Mouse (Mus musculus): ENCODE measurements around the gene Cd38.

The Cd38 gene

GRCm38 (mm10) chr5:43868253-43868652, at the start of gene Cd38:
Cd38 (plus strand) TSS chr5:43868553.
- ChIA-PET CTCF (interaction anchor here in 1 of 4 experiments (1.2 kb wide), 1 partner anchor 27 kb away, joined by 3 read pairs; no protein-coding TSS in a partner anchor), POLR2A (interaction anchor here in 3 of 4 experiments (0.5 to 5.3 kb wide), 8 partner anchors 8 to 196 kb away, joined by 3 to 28 read pairs (median 5); no protein-coding TSS in a partner anchor)

- CTCF ChIA-PET = interaction anchor here in 1 of 4 experiments (0.6 kb wide), 1 partner anchor 1988 kb away, joined by 4 read pairs; no protein-coding TSS in a partner anchor
- POLR2A ChIA-PET = interaction anchor here in 3 of 4 experiments (1.2 to 3.5 kb wide), 4 partner anchors 9 to 36 kb away, joined by 3 to 8 read pairs (median 7); no protein-coding TSS in a partner anchor
These were observed 49.7 kb upstream of the Cd38 start, which contains the start of gene Bst1 for GRCm38 (mm10) chr5:43818695-43819094. Bst1 (plus strand) TSS chr5:43818885.

DNA sequence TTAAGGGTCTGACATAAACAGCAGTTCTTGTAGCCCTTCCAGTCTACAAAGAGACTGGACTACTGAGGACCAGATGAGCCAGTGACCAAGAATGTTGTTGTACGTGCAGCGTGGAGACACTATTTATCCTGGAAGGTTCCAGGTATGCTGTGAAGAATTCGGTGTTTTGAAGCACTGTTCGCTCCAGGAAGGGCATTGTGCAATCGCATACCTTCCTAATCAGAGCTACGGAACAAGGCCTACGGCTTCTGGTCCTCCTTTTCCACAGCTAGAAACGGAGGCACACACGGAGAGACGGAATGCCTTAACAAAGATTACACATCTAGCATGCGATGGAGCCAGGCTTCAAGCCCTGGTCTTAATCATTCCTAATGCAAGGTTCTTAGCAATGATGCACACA, 47.6 kb upstream of the Cd38 start:
- CTCF ChIA-PET = no interaction called here
- POLR2A ChIA-PET = interaction anchor here in 2 of 4 experiments (0.7 to 3.5 kb wide), 4 partner anchors 12 to 38 kb away, joined by 3 to 14 read pairs (median 6); no protein-coding TSS in a partner anchor

DNA sequence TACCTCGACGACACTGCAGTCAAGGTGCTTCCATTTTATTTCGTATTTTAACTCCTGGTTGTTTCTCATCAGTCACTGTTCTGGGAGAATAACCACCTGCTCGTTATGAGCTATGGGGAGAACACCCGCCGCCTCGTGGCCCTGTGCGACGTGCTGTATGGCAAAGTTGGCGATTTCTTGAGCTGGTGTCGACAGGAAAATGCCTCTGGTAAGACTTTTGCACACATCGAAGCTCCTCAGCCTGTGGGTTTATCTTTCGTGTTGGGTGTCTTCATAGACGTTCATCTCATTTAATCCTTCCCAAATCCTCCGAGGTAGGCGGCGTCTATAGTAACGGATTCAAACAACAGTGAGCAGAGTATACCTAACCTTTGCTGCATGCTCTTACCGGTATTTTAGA, 46.8 kb upstream of the Cd38 start, which contains the start of gene Fbxl5:
Fbxl5 (minus strand) TSS at position 101 of the 400 bp plus-strand sequence.
- POLR2A ChIA-PET = interaction anchor here in 2 of 4 experiments (0.8 to 3.5 kb wide), 5 partner anchors 8 to 39 kb away, joined by 4 to 14 read pairs (median 5); no protein-coding TSS in a partner anchor
- CTCF ChIA-PET = interaction anchor here in 1 of 4 experiments (1.0 kb wide), 1 partner anchor 16 kb away, joined by 5 read pairs; no protein-coding TSS in a partner anchor

DNA sequence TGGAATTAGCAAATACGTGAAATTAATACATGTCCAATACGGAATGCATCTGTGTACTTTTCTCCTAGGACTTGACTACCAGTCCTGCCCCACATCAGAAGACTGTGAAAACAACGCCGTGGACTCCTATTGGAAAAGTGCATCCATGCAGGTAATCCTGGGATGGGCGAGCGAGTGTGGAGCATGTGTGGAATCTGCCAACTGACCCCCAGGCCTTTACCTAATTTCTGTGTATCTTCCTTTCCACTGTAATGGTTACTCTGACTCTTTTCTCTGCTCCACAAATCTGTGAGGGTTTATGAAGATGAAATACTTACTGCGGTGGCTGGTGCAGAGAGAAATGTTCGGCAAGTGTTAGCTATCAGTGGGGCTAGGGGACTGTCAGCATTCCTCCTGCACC, 46.2 kb upstream of the Cd38 start:
- CTCF ChIA-PET = interaction anchor here in 2 of 4 experiments (1.0 to 1.3 kb wide), 2 partner anchors 15 to 169 kb away, joined by 4 to 5 read pairs; no protein-coding TSS in a partner anchor

DNA sequence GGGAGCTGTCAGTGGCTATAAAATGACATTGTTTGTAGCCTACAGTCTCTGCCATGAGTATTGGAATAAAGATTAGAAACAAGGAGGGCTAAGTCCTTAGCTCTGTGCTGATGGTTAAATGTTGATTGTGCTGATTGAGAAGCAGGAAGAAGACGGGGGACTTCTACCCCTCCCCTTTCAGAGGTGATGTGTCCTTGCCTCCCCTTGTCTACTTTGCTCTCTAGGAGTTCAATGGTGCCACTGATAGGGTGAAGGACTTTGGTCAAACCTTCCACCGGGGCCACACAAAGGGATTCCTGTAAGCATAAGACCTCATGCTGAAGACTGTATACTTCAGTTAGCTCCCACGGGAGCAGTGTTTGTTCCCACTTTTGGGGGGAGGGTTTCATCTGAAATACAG, 45.5 kb upstream of the Cd38 start:
- ChIA-PET CTCF (interaction anchor here in 2 of 4 experiments (1.3 to 1.8 kb wide), 2 partner anchors 15 to 168 kb away, joined by 4 to 6 read pairs; no protein-coding TSS in a partner anchor), POLR2A (interaction anchor here in 3 of 4 experiments (0.5 to 3.3 kb wide), 5 partner anchors 8 to 24 kb away, joined by 3 to 14 read pairs (median 3); no protein-coding TSS in a partner anchor)

More for the DNA sequence above, 46.2 kb upstream of the Cd38 start:
- POLR2A ChIA-PET = interaction anchor here in 2 of 4 experiments (0.8 to 3.5 kb wide), 6 partner anchors 9 to 40 kb away, joined by 3 to 14 read pairs (median 4); no protein-coding TSS in a partner anchor

DNA sequence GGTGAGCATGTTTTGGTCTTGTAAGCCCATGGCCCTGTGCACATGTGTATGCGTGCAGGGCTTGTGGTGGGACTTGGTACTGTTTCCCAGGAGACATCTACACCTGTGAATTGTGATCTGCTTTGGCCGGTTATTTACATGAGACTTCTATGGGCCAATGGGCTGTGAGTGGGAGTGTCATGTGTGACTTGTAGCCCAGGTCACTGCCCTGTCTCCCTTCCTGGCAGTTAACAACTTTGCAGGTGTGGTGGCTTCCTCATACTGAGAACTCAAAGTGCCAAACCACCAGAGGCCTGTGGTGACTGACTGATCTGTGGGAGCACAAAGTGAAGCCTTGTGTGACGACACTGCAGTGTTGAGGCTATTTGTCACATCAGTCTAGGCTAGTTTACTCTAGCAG, 43.8 kb upstream of the Cd38 start:
- ChIA-PET POLR2A (interaction anchor here in 2 of 4 experiments (0.8 to 1.5 kb wide), 2 partner anchors 10 to 38 kb away, joined by 3 to 4 read pairs; no protein-coding TSS in a partner anchor), CTCF (interaction anchor here in 2 of 4 experiments (0.6 to 1.8 kb wide), 2 partner anchors 13 to 127 kb away, joined by 3 to 6 read pairs; no protein-coding TSS in a partner anchor)

DNA sequence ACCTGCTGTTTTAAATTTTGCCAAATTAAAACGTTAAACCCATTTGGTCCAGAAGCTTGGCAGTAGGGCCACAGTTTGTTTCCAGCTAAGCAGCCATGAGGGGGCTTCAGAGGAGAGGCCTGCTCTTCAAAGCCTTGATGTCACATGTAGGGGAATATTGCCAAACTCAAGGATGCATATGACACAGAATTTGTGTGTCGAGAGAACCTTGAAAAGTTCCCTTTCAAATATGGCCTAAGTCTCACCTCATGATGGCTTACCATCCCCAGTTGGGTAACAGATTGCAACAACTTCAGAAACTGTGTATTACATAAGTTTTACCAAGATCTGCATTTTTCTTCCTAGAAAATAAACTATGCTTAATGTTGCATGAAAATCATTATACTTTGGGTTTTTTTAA, 41.5 kb upstream of the Cd38 start:
- ChIA-PET POLR2A (interaction anchor here in 3 of 4 experiments (0.7 to 1.6 kb wide), 3 partner anchors 10 to 13 kb away, joined by 3 to 4 read pairs (median 3); no protein-coding TSS in a partner anchor), CTCF (interaction anchor here in 2 of 4 experiments (1.8 to 3.4 kb wide), 2 partner anchors 10 to 11 kb away, joined by 8 to 28 read pairs; no protein-coding TSS in a partner anchor)

GRCm38 (mm10) chr5:43827366-43827765, 41.0 kb upstream of the Cd38 start:
- ChIA-PET POLR2A (interaction anchor here in 3 of 4 experiments (0.7 to 1.6 kb wide), 3 partner anchors 8 to 13 kb away, joined by 3 to 4 read pairs (median 3); no protein-coding TSS in a partner anchor), CTCF (interaction anchor here in 2 of 4 experiments (1.8 to 3.4 kb wide), 2 partner anchors 10 kb away, joined by 8 to 28 read pairs; no protein-coding TSS in a partner anchor)

DNA sequence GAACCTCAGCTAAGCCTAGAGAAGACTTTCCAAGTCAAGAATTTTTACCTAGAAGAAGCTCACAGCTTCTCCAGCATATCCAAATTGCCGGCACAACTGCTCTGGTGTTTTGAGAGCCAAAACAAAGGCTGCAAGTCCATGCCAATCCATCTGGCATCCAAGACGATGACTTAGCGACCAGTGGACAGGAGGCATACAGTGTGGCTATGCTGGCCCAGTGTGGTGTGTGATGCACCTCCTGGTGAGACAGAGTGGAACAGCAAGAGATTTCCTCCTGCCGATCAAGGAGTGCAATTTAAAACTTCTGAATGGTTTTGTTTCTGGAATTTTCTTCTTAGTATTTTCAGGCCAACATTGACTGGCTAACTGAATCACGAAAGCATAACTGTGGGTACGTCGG, 31.8 kb upstream of the Cd38 start:
- CTCF ChIA-PET = interaction anchor here in 1 of 4 experiments (3.1 kb wide), 1 partner anchor 9 kb away, joined by 28 read pairs; no protein-coding TSS in a partner anchor
- POLR2A ChIA-PET = interaction anchor here in 2 of 4 experiments (0.8 to 1.6 kb wide), 5 partner anchors 9 to 33 kb away, joined by 3 to 6 read pairs (median 4); no protein-coding TSS in a partner anchor

GRCm38 (mm10) chr5:43837372-43837771, 31.0 kb upstream of the Cd38 start:
- ChIA-PET POLR2A (interaction anchor here in 2 of 4 experiments (0.8 to 1.6 kb wide), 7 partner anchors 10 to 110 kb away, joined by 3 to 6 read pairs (median 4); no protein-coding TSS in a partner anchor), CTCF (interaction anchor here in 2 of 4 experiments (0.8 to 3.1 kb wide), 8 partner anchors 10 to 329 kb away, joined by 3 to 28 read pairs (median 4); partner anchors contain the start of gene Fbxl5 (in 1 of the 2))

DNA sequence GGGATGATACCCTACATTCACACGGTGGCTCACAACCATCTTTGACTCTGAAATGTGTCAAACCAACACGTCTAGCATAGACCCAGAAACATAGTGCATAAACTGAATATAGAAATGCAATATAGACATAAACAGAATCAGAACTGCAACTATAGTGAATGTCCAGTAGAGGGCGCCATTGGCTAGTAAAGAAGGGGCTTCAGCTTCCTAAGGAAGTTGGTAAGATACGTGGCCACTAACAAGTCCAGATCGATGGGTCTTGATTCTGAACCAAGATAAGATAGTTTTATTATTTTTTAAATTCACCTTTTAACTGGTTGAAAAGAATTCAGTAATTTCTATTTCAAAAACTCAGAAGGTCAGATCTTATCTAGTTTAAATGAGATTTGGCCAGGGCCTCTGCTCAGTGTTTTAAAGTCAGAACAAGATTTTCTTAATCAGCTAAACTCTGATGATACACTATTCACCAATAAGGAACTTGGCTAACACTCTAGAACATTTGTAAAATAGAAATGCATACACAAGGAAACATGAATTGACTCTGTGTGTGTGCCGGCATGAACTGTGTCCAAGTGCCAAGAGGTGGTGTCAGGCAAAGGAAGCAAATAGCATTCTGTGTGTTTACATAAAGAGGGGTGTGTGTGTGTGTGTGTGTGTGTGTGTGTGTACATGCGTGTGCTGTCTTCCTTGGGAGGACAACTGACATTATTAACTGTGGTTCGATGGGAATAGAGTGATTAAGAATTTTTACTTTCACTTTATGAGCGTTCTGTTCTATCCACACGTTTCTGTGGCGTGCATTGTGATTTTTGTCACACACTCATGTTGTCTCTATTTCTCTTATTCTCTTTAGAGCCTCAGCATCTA, 27.0 kb upstream of the Cd38 start:
- ChIA-PET CTCF (interaction anchor here (0.6 to 3.0 kb wide), 10 partner anchors 8 to 511 kb away, joined by 3 to 18 read pairs (median 4); partner anchors contain the start of gene Cd38 (in 1 of the 4)), POLR2A (interaction anchor here in 2 of 4 experiments (0.6 to 0.9 kb wide), 4 partner anchors 10 to 802 kb away, joined by 3 to 4 read pairs (median 3); no protein-coding TSS in a partner anchor)

DNA sequence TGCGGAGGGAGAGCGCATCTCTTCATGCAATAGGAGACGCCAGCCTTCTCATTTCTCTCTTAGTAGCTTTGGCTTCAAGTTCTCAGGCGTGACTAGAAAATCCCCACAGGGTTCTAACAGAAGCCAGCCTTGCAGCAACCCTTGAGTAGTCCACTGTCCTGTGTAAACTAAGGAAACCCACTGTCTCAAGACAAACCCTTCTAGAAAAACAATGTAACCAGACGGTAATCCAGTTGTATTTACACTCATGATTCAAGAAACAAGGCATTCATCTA, 26.4 kb upstream of the Cd38 start:
- CTCF ChIA-PET = interaction anchor here in 2 of 4 experiments (0.8 to 3.0 kb wide), 3 partner anchors 8 to 262 kb away, joined by 3 to 18 read pairs (median 3); no protein-coding TSS in a partner anchor
- POLR2A ChIA-PET = no interaction called here

- ChIA-PET CTCF (no interaction called here), POLR2A (no interaction called here)
These were observed 25.7 kb upstream of the Cd38 start for GRCm38 (mm10) chr5:43842576-43843155.

DNA sequence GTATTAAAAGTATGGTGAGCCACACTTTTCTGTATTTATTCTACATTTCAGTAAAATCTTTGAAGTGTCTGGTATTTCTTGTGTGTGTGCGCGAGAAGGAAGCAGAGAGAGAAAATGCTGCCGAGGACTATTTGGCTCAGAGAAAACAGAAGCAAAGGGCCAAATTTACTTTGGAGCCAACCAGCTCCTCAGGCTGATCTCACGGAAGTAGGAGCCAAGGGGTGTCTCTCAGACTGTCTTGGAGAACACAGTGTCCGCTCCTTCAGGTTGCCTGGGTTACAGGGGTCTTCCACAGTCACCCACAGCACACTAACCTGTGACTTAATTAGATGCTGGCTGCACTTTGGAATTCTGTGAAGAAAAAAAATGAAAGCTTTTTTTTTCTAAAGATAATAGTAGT, 23.3 kb upstream of the Cd38 start:
- CTCF ChIA-PET = interaction anchor here in 1 of 4 experiments (0.6 kb wide), 1 partner anchor 24 kb away, joined by 4 read pairs; no protein-coding TSS in a partner anchor
- POLR2A ChIA-PET = interaction anchor here in 1 of 4 experiments (0.6 kb wide), 1 partner anchor 76 kb away, joined by 3 read pairs; no protein-coding TSS in a partner anchor

DNA sequence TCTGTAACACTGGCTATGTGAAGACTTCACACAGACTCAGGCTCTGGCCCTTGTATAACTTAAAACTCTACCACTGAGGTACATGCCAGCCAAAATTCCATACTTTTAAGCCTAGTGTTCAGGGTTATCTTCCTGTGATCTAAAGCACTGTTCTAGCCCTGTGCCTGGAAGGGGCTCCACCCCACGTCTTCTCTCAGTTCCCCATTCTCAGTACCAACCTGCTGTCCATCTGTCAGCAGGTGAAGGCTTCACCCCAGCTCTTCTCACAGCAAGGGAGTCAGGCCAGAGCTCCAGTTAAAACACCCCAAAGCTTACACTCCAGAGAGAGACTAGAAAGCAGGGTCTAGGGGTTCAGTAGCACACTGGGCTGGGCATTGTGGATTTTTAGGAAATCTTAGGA, 22.7 kb upstream of the Cd38 start:
- CTCF ChIA-PET = no interaction called here

GRCm38 (mm10) chr5:43846227-43846626, 22.1 kb upstream of the Cd38 start:
- CTCF ChIA-PET = interaction anchor here in 1 of 4 experiments (1.2 kb wide), 1 partner anchor 78 kb away, joined by 4 read pairs; no protein-coding TSS in a partner anchor

More for the DNA sequence above, 22.7 kb upstream of the Cd38 start:
- POLR2A ChIA-PET = interaction anchor here in 1 of 4 experiments (0.6 kb wide), 1 partner anchor 76 kb away, joined by 3 read pairs; no protein-coding TSS in a partner anchor

More at GRCm38 (mm10) chr5:43846227-43846626, 22.1 kb upstream of the Cd38 start:
- POLR2A ChIA-PET = interaction anchor here in 2 of 4 experiments (0.6 to 0.8 kb wide), 2 partner anchors 23 to 64 kb away, joined by 3 read pairs; no protein-coding TSS in a partner anchor
